Mouse (Mus musculus): ENCODE measurements at regions not wholly inside any gene's neighbourhood (a gene's known extent, or its start where the extent isn't known, plus 50 kb on each side); places are given as distances from the start of the nearest gene placed in this dataset.

GRCm38 (mm10) chr1:138908860-138909259 lies 52.2 kb upstream of the 2310009B15Rik start:
- no peaks in the 10 kb centered on the region for H3K36me3 ChIP-seq (ENCODE audit: control insufficient read depth, insufficient read depth, low read length)
- H3K4me2 ChIP-seq (replicated peaks; ENCODE audit: low read depth, low read length), result no peak overlapping the region
- H3K9me3 ChIP-seq (ENCODE audit: control insufficient read depth, low read depth, low read length), result no peaks in the 10 kb centered on the region
- no peak overlapping the region for H3K27ac ChIP-seq (ENCODE audit: low read length)
- no peak overlapping the region for H3K9ac ChIP-seq (replicated peaks; ENCODE audit: low read depth, low read length)
- H3K4me3 ChIP-seq (ENCODE audit: low read depth, low read length), result no peak overlapping the region
- H3K4me1 ChIP-seq (ENCODE audit: control insufficient read depth, insufficient read depth, low read length), result no peaks in the 10 kb centered on the region; the same call in 1 of the 2 replicates
- H3K27me3 ChIP-seq (ENCODE audit: control insufficient read depth, insufficient read depth, low read length), result no peaks in the 10 kb centered on the region
- no peak for ATAC-seq (ENCODE audit: insufficient number of reproducible peaks, insufficient read depth, low FRiP score, low read depth)
- WGBS, result 62% methylated on average over 5 of the region's 5 CpGs

GRCm38 (mm10) chr1:138909654-138910053 lies 53.0 kb upstream of the 2310009B15Rik start:
- Histone ChIP-seq H3K4me1 (ENCODE audit: control insufficient read depth, insufficient read depth, low read length) (no peaks in the 10 kb centered on the region; the same call in 1 of the 2 replicates), H3K27me3 (ENCODE audit: control insufficient read depth, insufficient read depth, low read length) (no peaks in the 10 kb centered on the region), H3K9me3 (ENCODE audit: control insufficient read depth, low read depth, low read length) (no peaks in the 10 kb centered on the region), H3K4me3 (ENCODE audit: low read depth, low read length) (no peak overlapping the region), H3K36me3 (ENCODE audit: control insufficient read depth, insufficient read depth, low read length) (no peaks in the 10 kb centered on the region), H3K9ac (replicated peaks; ENCODE audit: low read depth, low read length) (no peak overlapping the region), H3K27ac (ENCODE audit: low read length) (no peak overlapping the region), H3K4me2 (replicated peaks; ENCODE audit: low read depth, low read length) (no peak overlapping the region)
- ATAC-seq (ENCODE audit: insufficient number of reproducible peaks, insufficient read depth, low FRiP score, low read depth), result peak; percentile 24; the same call in 1 of the 2 replicates
- WGBS, result 36% methylated on average over 2 of the region's 2 CpGs

GRCm38 (mm10) chr1:138912156-138912616 lies 51.0 kb upstream of the Dennd1b start:
- Histone ChIP-seq H3K4me3 (ENCODE audit: low read depth, low read length) (no peak overlapping the region), H3K27me3 (ENCODE audit: control insufficient read depth, insufficient read depth, low read length) (no peaks in the 10 kb centered on the region), H3K4me2 (replicated peaks; ENCODE audit: low read depth, low read length) (peak overlapping the region; percentile 28), H3K4me1 (ENCODE audit: control insufficient read depth, insufficient read depth, low read length) (no peaks in the 10 kb centered on the region; the same call in 1 of the 2 replicates), H3K9ac (replicated peaks; ENCODE audit: low read depth, low read length) (no peak overlapping the region), H3K9me3 (ENCODE audit: control insufficient read depth, low read depth, low read length) (no peaks in the 10 kb centered on the region), H3K36me3 (ENCODE audit: control insufficient read depth, insufficient read depth, low read length) (no peaks in the 10 kb centered on the region), H3K27ac (ENCODE audit: low read length) (no peak overlapping the region)
- 21% methylated on average over 8 of the region's 8 CpGs for WGBS
- 0 out of 2 replicates have a peak, but pooled peaks have one; percentile 28 for ATAC-seq (ENCODE audit: insufficient number of reproducible peaks, insufficient read depth, low FRiP score, low read depth)

GRCm38 (mm10) chr1:138912928-138913327 lies 50.3 kb upstream of the Dennd1b start:
- H3K4me1 ChIP-seq (ENCODE audit: control insufficient read depth, insufficient read depth, low read length), result no peaks in the 10 kb centered on the region; the same call in 1 of the 2 replicates

GRCm38 (mm10) chr1:138913428-138913827 lies 49.8 kb upstream of the Dennd1b start:
- Histone ChIP-seq H3K4me1 (ENCODE audit: control insufficient read depth, insufficient read depth, low read length) (no peaks in the 10 kb centered on the region; the same call in 1 of the 2 replicates), H3K9ac (replicated peaks; ENCODE audit: low read depth, low read length) (no peak overlapping the region), H3K9me3 (ENCODE audit: control insufficient read depth, low read depth, low read length) (no peaks in the 10 kb centered on the region), H3K4me2 (replicated peaks; ENCODE audit: low read depth, low read length) (no peak overlapping the region; the same call in 1 of the 2 replicates), H3K27me3 (ENCODE audit: control insufficient read depth, insufficient read depth, low read length) (no peaks in the 10 kb centered on the region), H3K4me3 (ENCODE audit: low read depth, low read length) (no peak overlapping the region), H3K27ac (ENCODE audit: low read length) (no peak overlapping the region), H3K36me3 (ENCODE audit: control insufficient read depth, insufficient read depth, low read length) (no peaks in the 10 kb centered on the region)
- WGBS, result 84% methylated on average over 4 of the region's 4 CpGs
- ATAC-seq (ENCODE audit: insufficient number of reproducible peaks, insufficient read depth, low FRiP score, low read depth), result no peak

More at GRCm38 (mm10) chr1:138912928-138913327, 50.3 kb upstream of the Dennd1b start:
- Histone ChIP-seq H3K36me3 (ENCODE audit: control insufficient read depth, insufficient read depth, low read length) (no peaks in the 10 kb centered on the region), H3K4me2 (replicated peaks; ENCODE audit: low read depth, low read length) (peak overlapping the region; percentile 22; the same call in 1 of the 2 replicates), H3K9ac (replicated peaks; ENCODE audit: low read depth, low read length) (no peak overlapping the region), H3K27ac (ENCODE audit: low read length) (no peak overlapping the region), H3K9me3 (ENCODE audit: control insufficient read depth, low read depth, low read length) (no peaks in the 10 kb centered on the region), H3K4me3 (ENCODE audit: low read depth, low read length) (no peak overlapping the region), H3K27me3 (ENCODE audit: control insufficient read depth, insufficient read depth, low read length) (no peaks in the 10 kb centered on the region)
- WGBS, result 29% methylated on average over 5 of the region's 5 CpGs
- ATAC-seq (ENCODE audit: insufficient number of reproducible peaks, insufficient read depth, low FRiP score, low read depth), result no peak

Measured in stomach, embryonic 14.5 days (tissue).